Mouse (Mus musculus): Measurements from ENCODE around the gene Colgalt2. TPM values are rescaled to one million over a fixed set of nuclear protein-coding genes. Genes with fewer than 3 reads are reported as not detected.

Colgalt2 gene
- polyA plus RNA-seq, 1 experiment: 1.1 TPM

DNA sequence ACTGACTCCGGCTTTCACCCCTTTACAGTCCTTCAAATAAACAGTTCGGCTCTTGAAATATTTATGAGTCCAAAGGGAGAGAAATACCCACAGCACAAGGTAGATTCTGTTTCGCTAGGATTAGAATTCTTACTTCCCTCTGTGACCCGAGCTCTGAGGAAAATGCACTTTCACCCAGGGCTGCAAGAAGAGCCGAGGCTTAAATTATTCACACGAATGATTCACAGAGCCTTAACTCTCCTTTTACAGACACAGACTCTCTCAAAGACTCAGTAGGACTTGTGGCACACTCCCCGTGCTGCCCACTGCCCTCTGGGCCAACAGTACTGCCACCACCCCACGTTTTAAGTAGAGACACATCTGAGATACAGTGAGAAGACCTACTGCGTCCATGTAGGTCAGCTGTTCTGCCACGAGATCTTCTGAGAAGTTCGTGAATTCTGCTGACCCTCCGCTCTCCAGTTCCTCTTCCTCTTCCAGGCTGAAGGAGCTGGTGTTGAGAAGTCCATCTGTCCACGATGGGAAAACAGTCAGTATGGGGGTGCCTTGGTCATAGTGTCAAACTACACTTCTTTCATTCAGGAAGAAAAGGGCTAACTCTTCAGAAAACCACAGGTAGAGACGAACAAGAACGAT lies 154.4 kb downstream of the Colgalt2 start:
- Histone ChIP-seq H3K27ac (replicated peaks; ENCODE audit: low read depth, low read length) (peak overlapping the region; percentile 50), H3K4me1 (ENCODE audit: control insufficient read depth, insufficient read depth, insufficient read length, low read length) (peaks cover 20% of the 10 kb centered on the region), H3K4me3 (ENCODE audit: insufficient read depth, low read depth, low read length) (no peak overlapping the region)

DNA sequence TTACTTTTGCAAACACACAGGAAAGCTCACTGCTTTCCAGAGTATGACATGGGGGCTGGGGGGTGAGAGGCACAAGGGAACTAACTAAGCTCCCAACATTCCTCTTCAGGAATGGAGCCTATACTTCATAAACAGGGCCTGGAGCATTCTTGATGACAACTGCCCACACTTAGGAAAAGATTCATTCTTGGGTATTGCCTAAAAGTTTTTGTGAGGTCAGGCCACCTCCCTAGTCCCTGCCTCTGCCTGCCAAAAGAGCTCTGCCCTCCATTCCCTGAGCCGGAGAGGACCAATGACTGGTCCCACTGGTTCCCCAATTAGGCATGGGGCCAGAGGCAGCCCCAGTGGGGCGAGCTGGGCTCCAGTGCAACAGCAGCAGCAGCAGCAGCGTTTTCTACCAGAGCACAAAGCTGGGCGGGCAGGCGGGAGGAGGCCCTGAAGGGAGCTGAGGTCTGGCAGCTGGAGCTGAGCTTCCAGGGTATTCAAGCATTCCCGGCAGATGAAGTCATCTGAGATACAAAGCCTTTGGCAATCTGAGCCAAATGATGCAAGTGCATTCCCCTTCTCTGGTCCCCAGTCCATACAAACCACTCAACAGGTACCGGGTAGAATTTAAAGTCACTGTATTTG lies 156.4 kb downstream of the Colgalt2 start:
- Histone ChIP-seq H3K27ac (replicated peaks; ENCODE audit: low read depth, low read length) (peak overlapping the region; percentile 75), H3K4me3 (ENCODE audit: insufficient read depth, low read depth, low read length) (no peak overlapping the region), H3K4me1 (ENCODE audit: control insufficient read depth, insufficient read depth, insufficient read length, low read length) (peaks cover 27% of the 10 kb centered on the region)

DNA sequence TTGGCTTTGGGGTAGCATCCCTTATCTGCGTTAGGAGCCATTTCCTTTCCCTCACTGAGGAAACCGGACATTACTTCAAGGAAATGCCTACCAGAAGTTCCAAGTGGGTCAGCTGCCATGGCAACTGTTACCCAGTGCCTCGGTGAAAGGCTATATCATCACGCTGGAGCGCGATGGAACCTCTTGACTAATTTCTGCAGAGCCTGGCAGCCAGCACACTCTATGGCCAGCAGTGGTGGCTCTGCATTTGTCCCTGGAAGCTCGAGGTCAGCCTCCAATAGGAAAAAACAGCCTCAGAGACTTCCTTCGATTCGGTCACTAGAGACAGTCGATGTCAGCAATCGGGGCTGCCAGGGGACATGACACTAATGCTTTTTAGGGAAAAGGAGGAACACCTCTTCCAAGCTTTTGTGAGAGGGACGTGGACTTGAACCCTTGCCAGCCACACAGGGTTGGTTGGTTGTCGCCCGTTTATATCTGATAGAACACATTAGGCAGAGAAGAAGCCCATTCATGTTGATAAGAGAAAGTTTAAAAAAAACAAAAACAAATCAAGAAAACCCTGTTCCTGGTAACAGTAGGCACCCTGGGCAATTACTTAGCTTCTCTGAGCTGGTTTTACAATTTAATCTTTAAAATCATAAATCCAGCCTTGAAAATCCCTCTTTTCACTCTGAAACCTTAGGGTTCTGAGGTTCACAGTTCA lies 157.1 kb downstream of the Colgalt2 start:
- Histone ChIP-seq H3K4me3 (ENCODE audit: insufficient read depth, low read depth, low read length) (no peak overlapping the region), H3K4me1 (ENCODE audit: control insufficient read depth, insufficient read depth, insufficient read length, low read length) (peaks cover 33% of the 10 kb centered on the region), H3K27ac (replicated peaks; ENCODE audit: low read depth, low read length) (peak overlapping the region; percentile 75)

Other genes with a start within 250 kb of the Colgalt2 start
- gene Tsen15, start 13.1 kb upstream of the Colgalt2 start, polyA plus RNA-seq (2012; ENCODE audit: insufficient read depth, insufficient read length, missing spikeins): 9.6 and 14.4 TPM in 2 replicates